Mouse (Mus musculus): Measurements from ENCODE around the gene Dcp1a. TPM values are rescaled to one million over a fixed set of nuclear protein-coding genes. Genes with fewer than 3 reads are reported as not detected.
A peak's percentile ranks its signal among the peaks of the same experiment; 100 is the strongest.

The Dcp1a gene
- polyA plus RNA-seq, 1 experiment from 2014 or later = 16.8 TPM

DNA sequence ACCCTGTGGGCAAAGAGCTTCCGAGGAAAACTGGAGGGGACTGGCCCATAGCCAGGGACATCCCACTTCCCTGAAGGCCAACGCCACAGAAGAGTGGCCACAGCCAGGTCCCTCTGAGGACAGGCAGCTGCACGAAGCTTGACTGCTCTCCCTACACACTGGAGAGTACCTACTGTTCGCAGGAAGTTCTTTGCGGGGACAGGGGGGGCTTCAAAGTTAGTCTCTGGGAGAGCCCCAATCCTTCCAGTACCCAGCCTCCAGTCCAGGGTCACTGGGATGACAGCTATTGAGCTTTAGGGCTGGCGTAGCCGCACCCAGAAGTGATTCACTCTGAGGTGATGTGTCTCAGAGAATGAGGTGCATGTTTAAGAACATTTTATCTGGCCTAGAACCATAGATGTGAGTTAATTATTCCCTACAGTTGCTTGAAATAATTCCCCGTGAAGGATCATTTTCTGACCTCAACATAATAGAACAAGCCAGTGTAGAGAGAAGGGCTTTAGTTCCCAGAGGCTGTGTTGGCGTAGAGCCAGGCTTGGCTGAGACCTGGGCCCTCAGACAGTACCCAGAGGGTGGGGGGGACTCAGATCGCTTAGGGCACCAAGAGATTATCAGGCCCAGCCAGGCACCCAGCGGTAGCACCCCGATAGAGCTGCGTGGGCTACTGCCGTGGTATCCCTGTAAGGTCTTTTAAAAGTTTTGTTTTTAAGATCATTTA is 82.3 kb downstream of the Dcp1a start:
- Histone ChIP-seq H3K4me1 (ENCODE audit: control insufficient read depth, insufficient read depth, low read length) (peaks cover 22% of the 10 kb centered on the region), H3K9ac (ENCODE audit: low read length) (no peak overlapping the region; the same call in 1 of the 2 replicates), H3K9me3 (replicated peaks; ENCODE audit: control insufficient read depth, low read length) (no peaks in the 10 kb centered on the region), H3K36me3 (ENCODE audit: control insufficient read depth, insufficient read depth) (peaks cover 45% of the 10 kb centered on the region), H3K27ac (ENCODE audit: low read length) (peak overlapping the region; percentile 38; the same call in 1 of the 2 replicates), H3K4me2 (ENCODE audit: low read depth, low read length) (no peak overlapping the region), H3K4me3 (ENCODE audit: low read length) (no peak overlapping the region), H3K27me3 (ENCODE audit: control insufficient read depth, insufficient read depth, low read length) (no peaks in the 10 kb centered on the region)
- ATAC-seq (replicated peaks; ENCODE audit: extremely low read depth, insufficient read depth, low FRiP score) = peak; percentile 51; the same call in 1 of the 2 replicates
- 57% methylated on average over 14 of the region's 14 CpGs for WGBS

DNA sequence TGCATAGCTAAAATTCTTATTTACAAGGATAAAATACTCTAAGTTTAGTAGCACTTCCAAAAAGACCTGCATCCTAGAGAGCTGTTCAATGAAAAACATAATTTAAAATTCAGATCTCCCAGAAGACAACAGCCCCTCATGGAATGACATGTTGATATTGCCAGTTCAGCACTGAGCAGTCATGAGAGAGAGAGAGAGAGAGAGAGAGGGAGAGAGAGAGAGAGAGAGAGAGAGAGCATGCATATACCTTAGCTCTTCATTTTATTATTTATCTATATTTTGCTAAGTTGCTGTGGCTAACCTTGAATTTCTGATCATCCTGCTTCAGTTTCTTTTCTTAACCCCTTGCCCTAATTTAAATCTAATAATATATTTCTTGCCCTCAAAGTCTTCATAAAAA is 83.0 kb downstream of the Dcp1a start:
- H3K4me3 ChIP-seq (ENCODE audit: low read length) = no peak overlapping the region
- H3K4me2 ChIP-seq (ENCODE audit: low read depth, low read length) = no peak overlapping the region
- no peak for ATAC-seq (replicated peaks; ENCODE audit: extremely low read depth, insufficient read depth, low FRiP score)
- H3K36me3 ChIP-seq (ENCODE audit: control insufficient read depth, insufficient read depth) = peaks cover 49% of the 10 kb centered on the region
- H3K27me3 ChIP-seq (ENCODE audit: control insufficient read depth, insufficient read depth, low read length) = no peaks in the 10 kb centered on the region
- H3K9ac ChIP-seq (ENCODE audit: low read length) = no peak overlapping the region
- no peaks in the 10 kb centered on the region for H3K9me3 ChIP-seq (replicated peaks; ENCODE audit: control insufficient read depth, low read length)
- no peak overlapping the region for H3K27ac ChIP-seq (ENCODE audit: low read length)
- H3K4me1 ChIP-seq (ENCODE audit: control insufficient read depth, insufficient read depth, low read length) = peaks cover 22% of the 10 kb centered on the region

DNA sequence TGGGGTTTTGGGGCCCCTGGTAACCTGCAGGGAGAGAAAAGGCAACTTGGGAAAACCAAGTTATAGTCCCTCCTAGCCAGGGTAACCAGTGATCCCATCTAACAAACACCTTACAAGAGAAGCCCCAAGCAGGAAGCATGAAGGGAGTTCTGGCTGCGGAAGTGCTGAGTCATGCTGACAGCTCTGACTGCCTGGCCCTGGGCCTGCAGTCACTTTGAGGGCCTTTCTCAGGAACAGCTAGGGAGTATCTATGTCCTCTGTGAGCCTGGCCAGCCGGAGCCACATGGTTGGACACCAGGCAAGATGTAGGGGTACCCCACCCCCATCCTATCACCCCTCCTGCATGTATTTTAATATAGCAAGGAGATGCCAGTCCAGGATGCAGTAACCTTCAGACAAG is 85.1 kb downstream of the Dcp1a start:
- H3K9ac ChIP-seq (ENCODE audit: low read length) = no peak overlapping the region
- peaks cover 55% of the 10 kb centered on the region for H3K36me3 ChIP-seq (ENCODE audit: control insufficient read depth, insufficient read depth)
- peaks cover 10% of the 10 kb centered on the region for H3K4me1 ChIP-seq (ENCODE audit: control insufficient read depth, insufficient read depth, low read length)
- H3K4me3 ChIP-seq (ENCODE audit: low read length) = no peak overlapping the region
- ATAC-seq (replicated peaks; ENCODE audit: extremely low read depth, insufficient read depth, low FRiP score) = peak; percentile 46; the same call in 1 of the 2 replicates
- WGBS = 58% methylated on average over 2 of the region's 2 CpGs
- H3K27ac ChIP-seq (ENCODE audit: low read length) = peak overlapping the region; percentile 50; the same call in 1 of the 2 replicates
- no peak overlapping the region for H3K4me2 ChIP-seq (ENCODE audit: low read depth, low read length)
- H3K9me3 ChIP-seq (replicated peaks; ENCODE audit: control insufficient read depth, low read length) = no peaks in the 10 kb centered on the region
- H3K27me3 ChIP-seq (ENCODE audit: control insufficient read depth, insufficient read depth, low read length) = no peaks in the 10 kb centered on the region

DNA sequence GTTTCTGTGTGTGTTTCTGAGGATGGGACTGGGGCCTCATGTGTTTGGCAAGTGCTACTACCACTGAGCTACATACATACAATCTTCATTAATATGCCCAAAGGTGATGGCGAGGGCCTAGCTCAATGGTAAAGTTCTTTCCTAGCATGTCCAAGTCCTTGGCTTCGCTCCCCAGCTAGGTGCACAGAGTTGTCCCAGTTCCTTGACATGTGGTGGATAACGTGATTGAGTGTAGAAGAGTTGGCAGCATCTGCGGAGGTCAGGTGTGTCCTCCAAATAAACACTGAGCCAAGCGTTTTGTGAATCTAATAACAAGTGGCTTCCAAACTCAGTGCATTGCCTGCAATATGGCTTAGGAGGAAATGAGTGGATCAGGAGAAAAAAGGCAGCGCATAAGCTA is 87.0 kb downstream of the Dcp1a start:
- peaks cover 54% of the 10 kb centered on the region for H3K36me3 ChIP-seq (ENCODE audit: control insufficient read depth, insufficient read depth)
- 86% methylated on average over 6 of the region's 6 CpGs for WGBS

DNA sequence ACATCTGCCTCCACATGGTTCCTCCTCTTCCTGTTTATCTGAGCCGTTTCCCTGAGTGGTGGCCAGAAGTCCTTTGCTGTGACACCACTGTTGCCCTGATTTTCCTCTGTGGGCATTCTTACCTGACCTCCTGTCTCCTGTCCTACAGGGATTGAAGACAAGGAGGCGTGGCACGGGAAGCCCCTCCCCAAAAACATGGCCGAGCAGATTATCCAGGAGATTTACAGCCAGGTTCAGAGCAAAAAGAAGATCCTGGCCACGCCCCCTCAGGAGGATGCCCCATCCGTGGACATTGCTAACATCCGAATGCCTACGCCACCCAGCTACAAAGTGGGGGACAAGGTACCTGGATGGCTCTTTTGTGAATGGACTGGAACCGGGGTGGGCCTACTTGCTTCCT is 88.7 kb downstream of the Dcp1a start:
- Histone ChIP-seq H3K27ac (ENCODE audit: low read length) (no peak overlapping the region), H3K9me3 (replicated peaks; ENCODE audit: control insufficient read depth, low read length) (no peaks in the 10 kb centered on the region), H3K4me2 (ENCODE audit: low read depth, low read length) (no peak overlapping the region), H3K27me3 (ENCODE audit: control insufficient read depth, insufficient read depth, low read length) (no peaks in the 10 kb centered on the region), H3K4me3 (ENCODE audit: low read length) (no peak overlapping the region), H3K36me3 (ENCODE audit: control insufficient read depth, insufficient read depth) (peaks cover 70% of the 10 kb centered on the region), H3K4me1 (ENCODE audit: control insufficient read depth, insufficient read depth, low read length) (peaks cover 14% of the 10 kb centered on the region), H3K9ac (ENCODE audit: low read length) (no peak overlapping the region)
- 84% methylated on average over 9 of the region's 9 CpGs for WGBS
- no peak for ATAC-seq (replicated peaks; ENCODE audit: extremely low read depth, insufficient read depth, low FRiP score)

More for the DNA sequence above, 87.0 kb downstream of the Dcp1a start:
- Histone ChIP-seq H3K4me2 (ENCODE audit: low read depth, low read length) (no peak overlapping the region), H3K9me3 (replicated peaks; ENCODE audit: control insufficient read depth, low read length) (no peaks in the 10 kb centered on the region), H3K4me3 (ENCODE audit: low read length) (no peak overlapping the region), H3K4me1 (ENCODE audit: control insufficient read depth, insufficient read depth, low read length) (peaks cover 17% of the 10 kb centered on the region), H3K9ac (ENCODE audit: low read length) (no peak overlapping the region), H3K27ac (ENCODE audit: low read length) (no peak overlapping the region; the same call in 1 of the 2 replicates), H3K27me3 (ENCODE audit: control insufficient read depth, insufficient read depth, low read length) (no peaks in the 10 kb centered on the region)
- ATAC-seq (replicated peaks; ENCODE audit: extremely low read depth, insufficient read depth, low FRiP score) = no peak

DNA sequence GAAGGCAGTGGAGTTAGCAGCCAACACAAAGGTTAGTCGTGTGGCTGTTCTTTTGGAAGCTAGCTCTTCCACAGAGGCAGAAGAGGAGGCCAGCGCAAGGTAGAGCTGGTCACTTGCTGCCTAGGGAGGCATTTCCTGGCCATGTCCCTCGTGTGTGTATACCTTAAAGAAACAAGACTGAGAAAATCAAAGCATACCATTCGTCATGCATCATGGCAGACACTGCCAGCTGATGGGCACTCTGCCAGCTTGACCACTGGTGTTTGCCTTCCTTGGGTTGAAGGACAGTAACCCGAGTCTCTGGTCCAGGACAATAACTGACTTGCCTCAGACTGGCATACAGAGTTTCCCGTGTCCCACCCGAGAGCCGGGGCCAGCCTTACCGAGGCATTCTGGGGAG is 91.0 kb downstream of the Dcp1a start:
- Histone ChIP-seq H3K4me3 (ENCODE audit: low read length) (no peak overlapping the region), H3K9ac (ENCODE audit: low read length) (no peak overlapping the region), H3K4me1 (ENCODE audit: control insufficient read depth, insufficient read depth, low read length) (peaks cover 7% of the 10 kb centered on the region), H3K9me3 (replicated peaks; ENCODE audit: control insufficient read depth, low read length) (no peaks in the 10 kb centered on the region), H3K36me3 (ENCODE audit: control insufficient read depth, insufficient read depth) (peaks cover 67% of the 10 kb centered on the region), H3K27me3 (ENCODE audit: control insufficient read depth, insufficient read depth, low read length) (no peaks in the 10 kb centered on the region), H3K4me2 (ENCODE audit: low read depth, low read length) (no peak overlapping the region), H3K27ac (ENCODE audit: low read length) (no peak overlapping the region)
- no peak for ATAC-seq (replicated peaks; ENCODE audit: extremely low read depth, insufficient read depth, low FRiP score)
- WGBS = 62% methylated on average over 9 of the region's 9 CpGs

DNA sequence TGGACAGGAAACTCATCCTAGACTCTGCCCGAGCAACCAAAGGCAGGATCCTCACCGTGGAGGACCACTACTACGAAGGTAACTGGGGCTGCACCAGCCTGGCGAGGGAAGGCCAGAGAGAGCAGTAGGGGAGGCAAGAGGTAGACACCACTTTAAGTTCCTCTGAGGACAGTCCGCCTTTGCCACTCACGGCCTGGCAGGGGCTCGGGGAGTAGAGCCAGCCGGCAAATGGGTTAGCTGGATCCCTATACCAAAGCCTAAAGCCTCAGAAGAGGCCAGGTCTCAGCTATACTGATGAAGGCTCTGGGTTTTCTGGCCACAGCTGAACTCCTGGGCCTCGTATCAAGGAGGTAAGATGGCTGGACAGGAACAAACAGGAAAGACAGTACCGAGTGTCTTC is 92.9 kb downstream of the Dcp1a start:
- Histone ChIP-seq H3K27me3 (ENCODE audit: control insufficient read depth, insufficient read depth, low read length) (no peaks in the 10 kb centered on the region), H3K4me1 (ENCODE audit: control insufficient read depth, insufficient read depth, low read length) (peaks cover 10% of the 10 kb centered on the region), H3K4me3 (ENCODE audit: low read length) (no peak overlapping the region), H3K9me3 (replicated peaks; ENCODE audit: control insufficient read depth, low read length) (no peaks in the 10 kb centered on the region), H3K4me2 (ENCODE audit: low read depth, low read length) (no peak overlapping the region), H3K9ac (ENCODE audit: low read length) (no peak overlapping the region), H3K36me3 (ENCODE audit: control insufficient read depth, insufficient read depth) (peaks cover 54% of the 10 kb centered on the region), H3K27ac (ENCODE audit: low read length) (no peak overlapping the region)
- 84% methylated on average over 10 of the region's 10 CpGs for WGBS
- ATAC-seq (replicated peaks; ENCODE audit: extremely low read depth, insufficient read depth, low FRiP score) = no peak

DNA sequence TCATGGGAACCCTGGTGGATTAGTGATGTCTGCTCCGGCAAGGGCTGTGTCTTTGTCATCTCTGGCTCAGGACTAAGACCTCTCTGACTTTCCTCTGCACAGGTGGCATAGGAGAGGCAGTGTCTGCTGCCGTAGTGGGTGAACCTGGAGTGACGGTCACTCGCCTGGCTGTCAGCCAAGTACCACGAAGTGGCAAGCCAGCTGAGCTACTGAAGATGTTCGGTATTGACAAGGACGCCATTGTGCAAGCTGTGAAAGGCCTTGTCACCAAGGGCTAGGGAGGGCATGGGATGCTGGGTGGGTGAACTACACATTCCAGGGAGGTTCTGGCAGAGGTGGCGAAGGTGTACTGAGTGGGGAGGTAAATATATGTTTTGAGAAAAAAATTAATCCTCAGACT is 93.9 kb downstream of the Dcp1a start:
- no peak overlapping the region for H3K9ac ChIP-seq (ENCODE audit: low read length)
- peaks cover 10% of the 10 kb centered on the region for H3K4me1 ChIP-seq (ENCODE audit: control insufficient read depth, insufficient read depth, low read length)
- H3K27me3 ChIP-seq (ENCODE audit: control insufficient read depth, insufficient read depth, low read length) = no peaks in the 10 kb centered on the region
- H3K36me3 ChIP-seq (ENCODE audit: control insufficient read depth, insufficient read depth) = peaks cover 48% of the 10 kb centered on the region
- H3K9me3 ChIP-seq (replicated peaks; ENCODE audit: control insufficient read depth, low read length) = no peaks in the 10 kb centered on the region
- H3K4me3 ChIP-seq (ENCODE audit: low read length) = no peak overlapping the region
- no peak for ATAC-seq (replicated peaks; ENCODE audit: extremely low read depth, insufficient read depth, low FRiP score)
- WGBS = 39% methylated on average over 8 of the region's 8 CpGs
- no peak overlapping the region for H3K4me2 ChIP-seq (ENCODE audit: low read depth, low read length)
- H3K27ac ChIP-seq (ENCODE audit: low read length) = no peak overlapping the region

DNA sequence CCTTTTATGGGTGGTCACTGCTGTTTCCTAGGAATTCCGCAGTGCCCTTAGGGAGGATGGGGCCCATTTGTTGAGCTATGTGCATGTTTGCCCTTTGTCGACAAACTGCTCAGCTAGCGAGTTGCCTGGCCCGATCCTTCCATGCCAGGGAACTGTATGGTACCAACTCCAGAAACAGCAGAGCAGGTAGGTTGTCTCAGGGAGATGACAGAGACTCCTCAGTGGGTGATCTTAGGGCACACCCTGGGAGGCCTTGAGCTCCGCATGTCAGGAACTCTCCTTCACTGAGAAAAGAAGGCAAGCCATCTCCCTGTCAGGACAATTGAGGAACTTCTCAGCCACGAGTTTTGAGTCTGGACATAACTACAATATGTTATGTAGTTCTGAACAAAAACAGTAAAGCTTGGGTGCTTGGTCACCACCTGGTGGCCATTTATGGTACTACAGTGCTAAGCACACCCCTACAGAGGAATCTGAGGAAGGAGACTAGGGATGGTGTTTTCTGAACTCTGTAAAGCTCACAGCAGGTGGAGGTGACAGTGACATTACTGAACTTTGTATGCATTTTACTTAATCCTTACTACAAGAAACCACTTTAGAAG is 94.7 kb downstream of the Dcp1a start:
- H3K27me3 ChIP-seq (ENCODE audit: control insufficient read depth, insufficient read depth, low read length) = no peaks in the 10 kb centered on the region
- no peaks in the 10 kb centered on the region for H3K9me3 ChIP-seq (replicated peaks; ENCODE audit: control insufficient read depth, low read length)
- 53% methylated on average over 6 of the region's 6 CpGs for WGBS
- no peak overlapping the region for H3K9ac ChIP-seq (ENCODE audit: low read length)
- peaks cover 40% of the 10 kb centered on the region for H3K36me3 ChIP-seq (ENCODE audit: control insufficient read depth, insufficient read depth)
- no peak overlapping the region for H3K4me3 ChIP-seq (ENCODE audit: low read length)
- no peak overlapping the region for H3K27ac ChIP-seq (ENCODE audit: low read length)
- no peak overlapping the region for H3K4me2 ChIP-seq (ENCODE audit: low read depth, low read length)
- no peak; the same call in 1 of the 2 replicates for ATAC-seq (replicated peaks; ENCODE audit: extremely low read depth, insufficient read depth, low FRiP score)
- H3K4me1 ChIP-seq (ENCODE audit: control insufficient read depth, insufficient read depth, low read length) = peaks cover 10% of the 10 kb centered on the region
